Mouse (Mus musculus): ENCODE data around the gene Fam171a1.
"Not testable (repeated sequence)": the region's sequence is repeated elsewhere in the genome, so short reads cannot be mapped to it uniquely, and the experiment has no call there.

The Fam171a1 gene

DNA sequence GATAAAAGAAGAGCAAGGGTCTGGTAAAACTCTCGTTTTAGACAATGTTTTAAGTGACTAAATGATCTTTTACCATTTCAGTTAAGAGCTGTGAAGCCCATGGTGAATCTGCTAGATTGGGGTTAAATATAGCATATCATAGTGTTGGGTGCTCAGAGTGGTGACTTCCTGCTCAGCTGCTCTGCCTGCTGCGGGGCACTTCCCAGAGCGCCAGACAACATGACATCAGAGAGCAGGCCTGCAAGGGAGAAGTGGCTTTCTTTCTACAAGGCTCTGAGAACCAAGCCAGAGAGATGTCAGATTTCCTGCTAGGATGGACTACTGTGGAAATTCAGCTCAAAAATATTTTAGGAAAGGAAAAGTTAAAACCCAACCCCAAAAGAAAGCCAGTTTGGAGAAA is 57.8 kb downstream of the Fam171a1 start:
- DNase-seq (ENCODE audit: low spot score in 2 of 2) = no peak

DNA sequence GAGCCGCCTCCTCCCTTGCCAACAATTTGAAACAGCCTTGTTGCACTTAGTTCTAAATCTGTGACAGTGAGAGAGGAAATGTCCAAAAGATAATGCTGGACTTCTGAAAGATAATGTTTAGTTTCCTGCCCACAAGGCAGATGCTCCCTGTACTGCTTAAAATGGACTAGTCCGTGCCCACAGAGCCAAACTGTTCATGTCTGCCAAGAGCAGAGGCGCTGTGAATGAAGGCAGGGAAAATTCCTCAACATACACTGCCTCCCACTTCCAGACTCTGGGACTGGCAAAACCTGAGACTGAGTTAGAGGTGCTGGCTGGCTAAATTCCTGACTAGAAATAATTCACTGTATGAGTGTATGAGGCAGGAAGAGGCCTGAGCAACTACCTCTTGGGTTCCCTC is 58.6 kb downstream of the Fam171a1 start:
- DNase-seq (ENCODE audit: low spot score in 2 of 2) = no peak

DNA sequence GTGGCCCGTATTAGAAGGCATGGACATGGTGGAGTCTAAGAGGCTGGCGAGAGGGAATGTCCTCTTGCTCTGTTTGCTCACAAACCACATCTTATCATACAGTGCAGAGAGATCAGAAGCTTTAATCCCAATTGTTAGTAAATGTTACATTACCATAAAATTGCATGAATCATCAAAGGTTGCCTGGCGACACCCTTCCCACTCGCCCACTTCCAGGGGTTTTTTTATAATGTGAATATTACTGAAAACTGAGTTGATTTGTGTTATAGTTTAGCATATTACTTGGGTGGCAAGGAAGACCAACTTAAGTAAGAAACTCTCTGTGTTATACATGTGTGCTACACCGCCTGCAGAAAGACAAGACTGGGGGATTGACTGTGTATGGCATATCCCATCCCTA is 60.9 kb downstream of the Fam171a1 start:
- DNase-seq (ENCODE audit: low spot score in 2 of 2) = no peak

DNA sequence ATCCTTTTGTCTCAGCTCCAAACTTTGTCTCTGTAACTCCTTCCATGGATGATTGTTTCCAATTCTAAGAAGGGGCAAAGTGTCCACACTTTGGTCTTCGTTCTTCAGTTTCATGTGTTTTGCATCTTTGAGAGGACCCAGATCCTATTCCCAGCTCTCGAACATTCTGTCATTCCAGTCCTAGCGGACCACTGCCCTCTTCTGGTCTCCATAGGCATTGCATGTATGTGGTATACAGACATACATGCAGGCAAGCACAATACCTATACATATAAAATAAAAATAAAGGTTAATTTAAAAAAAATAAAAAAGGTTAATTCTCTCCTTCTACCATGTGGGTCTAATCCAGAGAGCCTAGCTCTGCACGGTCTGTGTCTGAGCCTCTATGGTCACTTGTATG is 62.0 kb downstream of the Fam171a1 start:
- DNase-seq (ENCODE audit: low spot score in 2 of 2) = not testable (repeated sequence)

DNA sequence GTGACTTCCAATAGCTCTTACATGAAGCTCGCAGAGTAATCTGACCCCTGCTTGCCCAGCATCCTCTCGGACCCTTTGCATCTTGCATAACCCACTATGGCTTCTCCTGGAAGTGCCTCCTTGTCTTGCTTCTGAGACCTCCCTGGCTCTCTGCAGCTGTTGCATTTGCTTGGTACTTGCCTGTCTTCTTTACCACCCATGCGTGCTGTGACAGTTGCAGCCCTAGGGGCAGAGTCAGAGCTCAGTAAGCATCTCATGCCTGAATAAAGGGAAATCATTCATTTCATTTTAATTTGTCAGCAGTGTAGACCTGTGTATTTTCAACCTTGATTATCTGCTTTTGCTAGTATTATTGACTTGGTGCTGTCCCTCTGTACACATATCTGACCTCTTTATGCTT is 62.7 kb downstream of the Fam171a1 start:
- no peak for DNase-seq (ENCODE audit: low spot score in 2 of 2)

DNA sequence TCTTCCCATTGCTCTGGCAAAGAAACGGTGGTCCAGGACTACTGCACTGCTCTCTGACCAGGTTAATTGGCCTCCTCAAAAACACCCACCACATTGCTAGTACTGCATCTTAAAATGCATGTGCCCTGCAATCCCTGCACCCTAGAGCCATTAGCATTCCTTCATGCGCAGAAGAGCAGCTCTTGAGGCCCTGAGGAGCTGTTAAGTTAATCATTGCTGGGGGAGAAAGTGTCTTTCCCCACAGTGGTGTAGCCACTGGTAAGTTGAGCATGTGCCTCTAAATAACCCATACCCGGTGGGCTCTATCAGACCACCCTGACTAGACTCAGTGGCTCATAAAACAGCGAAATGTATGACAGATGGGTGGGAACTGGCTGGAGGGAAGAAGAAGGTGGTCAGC is 66.5 kb downstream of the Fam171a1 start:
- no peak for DNase-seq (ENCODE audit: low spot score in 2 of 2)

DNA sequence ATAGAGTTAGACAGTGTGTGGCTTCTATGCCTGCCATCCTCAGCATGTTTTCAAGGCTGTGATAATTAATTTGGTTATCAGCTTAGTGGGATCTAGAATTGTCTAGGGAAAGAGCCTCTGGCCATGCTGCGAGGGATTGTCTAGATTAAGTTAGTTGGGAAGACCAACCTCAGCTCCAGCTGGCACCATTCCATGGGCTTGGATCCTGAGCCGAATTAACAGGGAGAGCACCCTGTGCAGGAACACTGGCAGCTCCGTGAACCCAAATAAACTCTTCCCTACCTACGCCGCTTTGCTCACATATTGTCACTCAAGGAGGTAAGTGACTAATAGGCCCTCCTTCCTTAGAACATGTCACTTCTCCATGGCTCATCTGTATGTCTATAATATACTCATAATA is 69.6 kb downstream of the Fam171a1 start:
- DNase-seq (ENCODE audit: low spot score in 2 of 2) = no peak

DNA sequence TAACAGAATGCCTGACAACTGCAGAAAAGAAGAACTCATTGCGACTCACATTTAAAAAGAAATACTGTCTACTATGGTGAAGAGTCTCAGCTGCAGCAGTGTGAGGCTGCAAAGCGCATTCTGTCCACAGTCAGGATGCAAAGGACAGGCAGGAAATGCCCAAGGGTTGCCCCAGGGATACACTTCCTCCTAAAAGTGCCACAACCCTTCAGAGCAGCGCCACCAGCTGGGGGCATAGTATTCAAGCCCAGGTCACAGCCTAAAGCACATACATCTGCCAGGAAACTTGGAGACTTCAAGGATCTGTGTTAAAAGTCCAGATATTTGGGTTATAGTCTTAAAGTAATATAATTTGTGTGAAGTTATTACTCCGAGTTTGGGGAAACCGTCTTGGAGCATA is 71.3 kb downstream of the Fam171a1 start:
- no peak for DNase-seq (ENCODE audit: low spot score in 2 of 2)

DNA sequence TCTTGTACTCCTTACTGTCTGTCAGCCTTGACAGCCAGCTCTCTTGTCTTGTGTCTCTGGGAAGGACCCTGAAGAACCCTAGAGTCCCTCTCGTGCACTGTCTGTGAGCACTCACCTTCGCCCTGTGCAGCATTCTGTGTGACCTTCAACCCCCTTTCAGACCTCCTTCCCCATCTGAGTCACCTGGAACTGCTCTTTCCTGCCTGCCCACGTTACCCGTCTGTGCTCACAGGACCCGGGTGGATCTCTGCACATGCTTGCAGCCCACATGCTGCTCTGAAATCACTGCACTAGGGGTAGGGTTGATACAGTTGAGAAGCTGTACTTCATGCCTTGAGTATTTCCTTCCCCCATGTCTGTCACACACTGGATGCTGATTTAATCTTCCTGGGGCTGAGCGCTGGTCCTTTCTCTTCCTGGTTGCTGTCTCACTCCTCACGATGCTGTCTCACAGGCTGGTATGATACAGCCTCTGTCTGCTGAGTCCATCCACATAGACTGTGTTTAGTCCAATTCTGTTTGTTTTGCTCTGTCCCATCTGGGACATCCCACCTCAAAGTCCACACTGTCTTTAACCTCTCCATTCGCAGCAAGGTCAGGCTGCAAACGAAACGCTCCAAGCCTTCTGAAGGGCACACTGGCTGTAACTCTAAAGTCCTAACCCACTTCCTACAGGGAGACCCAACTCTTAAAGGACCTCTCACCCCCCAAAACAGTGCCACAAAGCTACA is 74.9 kb downstream of the Fam171a1 start:
- no peak for DNase-seq (ENCODE audit: low spot score in 2 of 2)

DNA sequence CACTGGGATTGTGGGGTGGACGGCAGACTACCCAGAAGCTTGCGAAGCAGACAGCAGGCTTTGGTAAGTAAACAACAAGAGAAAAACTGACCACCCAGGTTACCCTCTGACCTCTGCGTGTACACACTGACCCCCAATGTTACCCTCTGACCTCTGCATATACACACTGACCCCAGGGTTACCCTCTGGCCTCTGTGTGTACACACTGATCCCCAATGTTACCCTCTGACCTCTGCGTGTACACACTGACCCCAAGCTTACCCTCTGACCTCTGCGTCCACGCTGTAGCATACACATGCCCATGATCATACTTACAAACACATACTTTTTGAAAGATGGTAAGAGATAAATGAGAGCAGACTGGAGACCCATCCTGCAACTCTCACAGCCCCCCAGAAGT is 77.1 kb downstream of the Fam171a1 start:
- no peak for DNase-seq (ENCODE audit: low spot score in 2 of 2)

DNA sequence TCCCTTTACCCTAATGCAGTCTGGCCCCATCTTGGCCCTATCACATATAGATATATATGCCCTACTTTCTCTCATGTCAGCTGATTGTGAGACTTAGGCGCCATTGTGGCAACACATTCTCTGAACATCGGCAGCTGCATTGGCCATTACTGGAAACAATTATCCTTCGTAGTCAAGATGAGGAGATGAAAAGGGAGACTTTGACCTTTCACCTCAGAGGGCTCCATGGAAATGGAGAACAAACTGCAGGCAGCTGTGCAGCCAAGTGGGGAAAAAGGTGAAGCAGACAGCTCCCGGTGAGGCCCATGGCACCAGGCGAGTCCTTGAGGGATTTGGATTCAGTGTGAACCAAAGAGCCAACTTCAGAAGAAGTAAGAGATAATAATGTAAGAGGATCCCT is 81.5 kb downstream of the Fam171a1 start:
- DNase-seq (ENCODE audit: low spot score in 2 of 2) = no peak

DNA sequence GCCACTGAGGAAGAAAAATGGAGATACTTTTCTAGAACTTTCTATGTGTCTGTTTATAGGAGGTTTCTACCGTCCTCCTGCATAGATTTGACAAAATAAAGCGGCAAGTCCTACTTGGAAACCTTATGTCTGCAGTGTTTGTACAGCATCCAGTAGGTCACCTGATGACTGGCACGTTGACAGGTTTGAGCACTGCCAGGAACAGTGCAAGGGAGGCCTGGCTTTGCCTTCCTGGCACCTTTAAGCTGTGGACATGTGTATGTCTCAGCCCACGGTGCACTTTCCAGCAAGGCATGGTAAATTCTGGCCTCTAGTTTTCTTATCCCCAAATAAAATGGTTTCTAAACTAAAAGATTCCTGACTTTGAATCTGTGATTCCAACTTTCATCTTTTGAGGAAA is 86.4 kb downstream of the Fam171a1 start:
- DNase-seq (ENCODE audit: low spot score in 2 of 2) = no peak

DNA sequence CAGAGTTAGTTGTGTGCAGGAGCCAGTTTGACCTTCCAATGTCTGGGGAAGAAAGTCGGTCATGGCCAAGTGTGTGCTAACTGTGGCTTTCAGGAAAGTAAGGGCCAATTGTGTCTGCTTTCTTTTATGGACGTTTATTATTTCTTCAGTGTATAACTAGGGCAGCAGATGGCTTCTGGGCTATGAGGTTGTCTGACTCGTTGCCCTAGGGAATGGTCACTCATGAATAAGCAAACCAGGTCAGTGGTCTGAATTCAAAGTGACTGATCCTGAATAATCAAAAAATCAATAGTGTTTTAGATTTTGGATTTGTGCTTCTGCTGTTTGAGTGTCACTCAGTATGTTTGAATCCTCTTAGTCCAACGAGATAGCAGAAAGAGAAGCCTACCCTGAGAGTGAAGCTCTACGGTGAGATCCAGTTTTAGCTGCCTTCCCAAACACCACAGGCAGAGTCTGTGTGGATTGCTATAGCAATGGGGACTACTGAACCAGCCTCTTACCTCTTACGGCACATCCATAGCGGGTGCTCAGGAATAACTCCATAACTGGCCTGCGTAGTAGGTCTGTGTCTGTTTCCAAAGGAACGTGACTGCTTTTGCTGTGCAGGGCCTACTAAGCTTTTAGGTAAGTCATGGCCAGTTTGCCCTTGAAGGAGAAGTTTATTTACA is 93.1 kb downstream of the Fam171a1 start:
- DNase-seq (ENCODE audit: low spot score in 2 of 2) = no peak

DNA sequence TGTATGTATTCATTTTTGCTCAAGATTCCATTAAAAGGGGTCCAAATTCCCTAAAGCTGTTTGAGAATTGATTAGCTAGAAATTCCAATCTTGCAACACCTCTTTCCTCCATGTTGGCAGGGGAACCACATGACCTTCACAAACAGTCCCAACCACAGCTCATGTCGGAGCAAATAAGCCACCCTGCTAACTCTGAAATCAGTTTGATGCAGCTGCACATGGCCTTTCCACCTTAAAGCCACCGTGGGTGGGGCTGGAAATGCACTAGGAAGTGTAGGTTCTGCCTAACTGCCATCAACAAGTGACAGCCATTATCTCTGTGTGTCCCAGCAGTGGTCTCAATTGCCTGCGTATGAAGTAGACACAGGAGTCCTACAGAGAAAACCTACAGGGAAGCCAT is 101.5 kb downstream of the Fam171a1 start:
- no peak for DNase-seq (ENCODE audit: low spot score in 2 of 2)

DNA sequence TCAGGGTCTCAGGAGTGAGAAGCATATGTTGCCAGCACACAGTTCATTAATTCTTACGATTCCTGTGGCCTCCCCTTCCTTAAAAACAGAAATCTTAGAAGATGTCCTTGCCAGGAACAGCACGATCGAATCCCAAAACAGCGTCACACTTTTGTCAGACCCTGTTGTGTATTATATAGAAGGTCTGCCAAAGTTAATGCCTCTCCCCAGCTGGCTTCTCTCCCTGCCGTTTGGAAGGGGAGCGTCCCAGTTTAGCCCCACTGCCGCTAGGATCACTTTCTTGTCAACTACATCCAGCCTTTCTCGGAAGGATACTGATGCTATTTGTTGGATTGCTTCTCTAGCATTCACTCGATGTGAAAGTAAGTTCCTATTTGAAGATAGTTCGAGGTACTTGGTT is 102.6 kb downstream of the Fam171a1 start:
- no peak for DNase-seq (ENCODE audit: low spot score in 2 of 2)

DNA sequence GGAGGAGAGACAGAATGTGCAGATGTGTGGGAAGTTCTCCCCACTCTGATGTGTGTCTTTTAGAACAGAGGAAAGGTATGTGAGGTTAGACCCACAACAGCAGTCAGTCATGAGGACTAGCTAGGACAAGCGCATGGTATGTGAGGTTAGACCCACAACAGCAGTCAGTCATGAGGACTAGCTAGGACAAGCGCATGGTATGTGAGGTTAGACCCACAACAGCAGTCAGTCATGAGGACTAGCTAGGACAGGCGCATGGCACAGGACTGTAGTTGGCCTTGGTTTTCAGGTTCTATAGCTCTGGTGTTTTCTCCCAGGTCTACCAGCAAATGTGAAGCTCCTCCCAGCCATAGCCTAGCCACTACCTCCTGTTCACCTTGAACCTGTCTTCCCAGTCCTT is 103.6 kb downstream of the Fam171a1 start:
- not testable (repeated sequence) for DNase-seq (ENCODE audit: low spot score in 2 of 2)

DNA sequence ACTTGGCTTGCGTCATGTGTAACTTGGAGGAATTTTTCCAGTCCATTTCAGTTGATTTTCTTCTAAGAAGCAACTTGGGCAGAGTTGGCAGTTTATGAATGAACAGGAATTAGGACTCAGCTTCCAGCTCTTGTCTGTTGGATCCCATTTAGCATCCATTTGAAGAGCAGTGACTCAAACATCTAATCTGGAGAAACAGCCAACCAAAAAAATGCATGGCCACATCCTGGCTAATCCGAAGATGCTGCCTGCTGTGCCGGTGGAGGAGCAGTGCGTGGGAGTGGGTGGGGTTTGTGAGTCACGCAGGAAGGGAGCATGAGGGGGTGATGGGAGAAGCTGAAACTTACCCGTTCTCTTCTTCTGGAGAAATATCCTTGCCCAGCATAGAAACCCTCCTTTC is 104.2 kb downstream of the Fam171a1 start:
- DNase-seq (ENCODE audit: low spot score in 2 of 2) = no peak

DNA sequence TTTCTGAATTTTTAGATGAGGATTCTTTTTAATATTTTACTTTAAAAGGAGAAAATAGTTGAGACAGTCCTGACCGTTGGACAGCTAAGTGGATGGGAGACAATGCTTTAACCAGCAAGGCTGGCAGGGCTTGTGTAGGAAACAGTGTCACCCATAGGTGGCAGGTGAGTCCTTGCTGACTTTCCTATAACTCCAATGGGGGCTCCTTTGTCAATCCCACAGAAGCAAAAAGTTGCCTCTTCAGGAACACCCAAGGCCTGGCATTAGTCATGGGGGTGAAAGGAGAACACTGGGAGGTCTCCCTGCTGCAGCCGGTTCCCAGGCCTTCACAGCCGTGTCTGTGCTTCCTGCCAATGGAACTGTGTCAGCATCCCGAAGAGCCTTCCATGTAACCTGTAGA is 114.5 kb downstream of the Fam171a1 start:
- no peak for DNase-seq (ENCODE audit: low spot score in 2 of 2)

DNA sequence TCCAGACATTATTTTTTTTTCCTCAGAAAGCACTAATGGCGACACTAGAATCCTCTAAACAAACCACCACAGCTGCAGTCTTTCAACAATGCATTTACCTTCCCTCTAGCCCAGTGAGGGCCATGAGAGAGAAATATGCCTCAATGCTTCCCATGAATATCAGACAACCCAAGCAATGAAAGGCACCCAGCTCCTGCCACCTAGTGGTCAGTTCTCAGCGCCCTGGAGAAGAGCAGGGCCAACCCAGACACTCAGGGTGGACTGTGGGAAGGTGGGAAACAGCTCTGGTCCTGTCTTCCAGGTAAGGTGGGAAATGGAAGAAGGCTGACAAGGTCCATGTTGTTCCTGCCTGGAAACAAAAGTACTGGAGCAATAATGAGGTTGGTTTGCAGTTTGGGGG is 115.0 kb downstream of the Fam171a1 start:
- DNase-seq (ENCODE audit: low spot score in 2 of 2) = peak; percentile 4 to 38

DNA sequence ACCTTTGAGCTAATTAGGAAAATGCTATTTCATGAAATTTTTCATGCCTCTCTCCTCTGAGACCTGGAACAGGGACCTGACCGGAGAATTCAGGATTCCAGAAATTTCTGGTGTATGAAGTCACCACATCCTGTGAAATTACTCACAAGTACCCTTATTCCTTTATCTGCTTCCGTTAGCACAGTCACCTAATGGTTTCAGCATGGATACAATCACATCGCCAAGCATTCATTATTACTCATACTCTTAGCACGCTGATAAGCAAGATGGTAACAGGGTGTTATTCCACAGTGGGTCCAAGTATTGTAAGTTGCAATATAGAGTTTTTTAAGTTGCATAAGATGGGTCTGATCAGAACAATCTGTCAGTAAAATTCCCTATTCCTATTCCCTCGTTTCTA is 125.2 kb downstream of the Fam171a1 start:
- no peak for DNase-seq (ENCODE audit: low spot score in 2 of 2)

DNA sequence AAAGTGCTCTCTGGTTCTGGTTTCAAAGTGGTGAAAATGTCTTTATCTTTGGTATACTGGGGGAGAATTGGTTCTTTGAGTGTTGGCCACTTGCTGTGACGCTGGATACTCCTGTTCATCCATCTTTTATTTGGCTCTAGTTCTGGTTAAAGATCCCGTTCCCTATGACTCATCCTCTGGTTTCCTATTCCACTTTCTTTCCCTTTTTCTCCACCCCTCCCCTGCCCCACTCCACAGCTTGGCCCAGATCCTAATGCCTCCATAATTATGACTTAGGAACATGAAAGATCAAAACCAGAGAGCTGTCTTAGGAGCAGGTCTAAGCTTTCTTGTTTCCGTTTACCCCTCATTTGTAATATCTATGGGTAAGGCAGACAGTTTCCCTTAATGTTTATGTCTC is 130.2 kb downstream of the Fam171a1 start:
- no peak for DNase-seq (ENCODE audit: low spot score in 2 of 2)

DNA sequence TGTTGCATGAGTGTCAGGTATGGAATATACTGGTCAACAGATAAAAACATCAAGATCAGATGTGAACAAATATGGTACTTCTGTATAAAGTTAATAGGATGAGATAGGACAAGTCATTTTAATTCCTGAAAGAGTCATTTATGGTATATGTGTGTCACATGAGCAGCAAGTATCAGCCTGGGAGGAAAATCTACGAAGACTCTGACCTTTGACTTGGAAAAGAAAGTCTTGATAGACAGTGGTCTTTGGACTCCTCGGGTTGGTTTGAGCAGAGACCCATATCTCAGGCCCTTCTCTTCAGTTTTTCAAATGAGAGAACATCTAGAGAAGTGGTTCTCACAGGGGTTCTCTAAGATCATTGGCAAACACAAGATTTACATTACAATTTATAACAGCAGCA is 137.3 kb downstream of the Fam171a1 start:
- no peak for DNase-seq (ENCODE audit: low spot score in 2 of 2)

DNA sequence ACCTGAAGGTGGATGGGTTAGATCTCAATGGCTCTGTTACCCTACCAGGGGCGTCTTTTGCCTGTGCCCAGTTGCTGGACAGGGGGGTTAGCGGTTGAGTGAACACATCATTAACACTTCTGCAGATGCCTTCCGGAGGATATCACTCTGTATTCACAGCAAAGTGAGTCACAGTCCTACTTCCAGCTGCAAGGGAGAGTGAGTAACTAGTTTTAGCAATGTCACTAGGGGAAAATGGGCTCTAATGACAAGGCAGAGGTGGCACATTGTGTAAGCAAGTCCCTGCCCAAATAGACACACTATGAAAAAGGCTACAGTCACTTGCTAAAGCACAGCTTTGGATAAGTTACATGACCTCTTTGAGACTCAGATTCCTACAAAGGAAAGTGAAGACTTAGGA is 152.4 kb downstream of the Fam171a1 start:
- DNase-seq (ENCODE audit: low spot score in 2 of 2) = no peak

DNA sequence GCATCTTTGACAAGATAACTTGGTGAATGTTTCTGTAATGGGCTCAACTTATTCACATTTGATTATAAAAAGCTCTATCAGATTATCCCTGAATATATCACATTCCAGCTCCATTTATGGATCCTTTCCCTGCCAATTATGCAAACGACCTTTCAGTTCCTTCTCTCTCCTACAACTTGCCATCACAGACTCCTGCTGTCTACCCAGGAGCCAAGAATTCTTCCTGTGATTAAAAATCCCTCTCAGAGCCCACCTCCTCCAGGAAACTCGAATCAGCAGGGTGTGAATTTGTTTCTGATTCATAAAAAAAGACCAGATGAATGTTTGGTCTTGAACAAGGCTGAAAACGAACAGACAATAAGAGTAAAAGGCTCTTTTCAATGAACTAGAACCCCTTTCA is 153.9 kb downstream of the Fam171a1 start:
- DNase-seq (ENCODE audit: low spot score in 2 of 2) = no peak

Measured in thymus, postnatal 10 days (tissue).